Mouse (Mus musculus): ENCODE results near the gene Rad51b. TPM values are rescaled to one million over a fixed set of nuclear protein-coding genes. Genes with fewer than 3 reads are reported as not detected.
A peak's percentile ranks its signal among the peaks of the same experiment; 100 is the strongest.

Rad51b gene
- polyA plus RNA-seq, 1 experiment from 2014 or later = 3.9 TPM

GRCm38 (mm10) chr12:79503582-79504515, 206.8 kb downstream of the Rad51b start:
- DNase-seq (ENCODE audit: low spot score) (no peak), ATAC-seq (replicated peaks; ENCODE audit: low FRiP score, low read depth) (peak; percentile 44; the same call in 1 of the 2 replicates)
- Histone ChIP-seq H3K4me2 (ENCODE audit: low read length) (no peak overlapping the region), H3K4me1 (replicated peaks; ENCODE audit: insufficient read depth, low read length) (peaks cover 14% of the 10 kb centered on the region; the same call in 1 of the 2 replicates), H3K4me3 (replicated peaks; ENCODE audit: low read depth, low read length) (no peak overlapping the region), H3K27me3 (ENCODE audit: insufficient read depth, low read length) (no peaks in the 10 kb centered on the region), H3K36me3 (ENCODE audit: insufficient read depth, low read length) (no peaks in the 10 kb centered on the region), H3K27ac (peak overlapping the region; percentile 57), H3K9ac (ENCODE audit: low read depth, low read length) (no peak overlapping the region), H3K9me3 (replicated peaks; ENCODE audit: low read length) (no peaks in the 10 kb centered on the region)
- 71% methylated on average over 3 of the region's 3 CpGs for WGBS
- no peak for TF ChIP-seq CTCF (IDR thresholded peaks at IDR 0.05; ENCODE audit: low read depth)

- ATAC-seq (replicated peaks; ENCODE audit: low FRiP score, low read depth) = no peak
- no peak for DNase-seq (ENCODE audit: low spot score)
- no peaks in the 10 kb centered on the region for H3K9me3 ChIP-seq (replicated peaks; ENCODE audit: low read length)
- no peaks in the 10 kb centered on the region for H3K27me3 ChIP-seq (ENCODE audit: insufficient read depth, low read length)
- no peak overlapping the region for H3K4me2 ChIP-seq (ENCODE audit: low read length)
- no peaks in the 10 kb centered on the region for H3K36me3 ChIP-seq (ENCODE audit: insufficient read depth, low read length)
- H3K9ac ChIP-seq (ENCODE audit: low read depth, low read length) = no peak overlapping the region
- H3K4me1 ChIP-seq (replicated peaks; ENCODE audit: insufficient read depth, low read length) = peaks cover 14% of the 10 kb centered on the region; the same call in 1 of the 2 replicates
- 91% methylated on average over 1 of the region's 1 CpGs for WGBS
- TF ChIP-seq CTCF (IDR thresholded peaks at IDR 0.05; ENCODE audit: low read depth) = no peak
- H3K4me3 ChIP-seq (replicated peaks; ENCODE audit: low read depth, low read length) = no peak overlapping the region
- 0 out of 2 replicates have a peak overlapping the region, but pooled peaks have one; percentile 25 for H3K27ac ChIP-seq
Observed at GRCm38 (mm10) chr12:79504641-79505040, 207.6 kb downstream of the Rad51b start.

- WGBS = 48% methylated on average over 4 of the region's 4 CpGs
- no peak overlapping the region for H3K9ac ChIP-seq (ENCODE audit: low read depth, low read length)
- TF ChIP-seq CTCF (IDR thresholded peaks at IDR 0.05; ENCODE audit: low read depth) = no peak
- H3K27me3 ChIP-seq (ENCODE audit: insufficient read depth, low read length) = no peaks in the 10 kb centered on the region
- peak overlapping the region; percentile 88 for H3K27ac ChIP-seq
- H3K4me3 ChIP-seq (replicated peaks; ENCODE audit: low read depth, low read length) = no peak overlapping the region
- H3K4me2 ChIP-seq (ENCODE audit: low read length) = no peak overlapping the region
- no peaks in the 10 kb centered on the region for H3K9me3 ChIP-seq (replicated peaks; ENCODE audit: low read length)
- DNase-seq (ENCODE audit: low spot score) = no peak
- H3K36me3 ChIP-seq (ENCODE audit: insufficient read depth, low read length) = no peaks in the 10 kb centered on the region
- no peak for ATAC-seq (replicated peaks; ENCODE audit: low FRiP score, low read depth)
- peaks cover 14% of the 10 kb centered on the region; the same call in 1 of the 2 replicates for H3K4me1 ChIP-seq (replicated peaks; ENCODE audit: insufficient read depth, low read length)
Observed at GRCm38 (mm10) chr12:79506421-79506820, 209.3 kb downstream of the Rad51b start.

- no peak overlapping the region for H3K4me3 ChIP-seq (replicated peaks; ENCODE audit: low read depth, low read length)
- H3K36me3 ChIP-seq (ENCODE audit: insufficient read depth, low read length) = no peaks in the 10 kb centered on the region
- H3K4me1 ChIP-seq (replicated peaks; ENCODE audit: insufficient read depth, low read length) = peaks cover 19% of the 10 kb centered on the region; the same call in 1 of the 2 replicates
- no peak for TF ChIP-seq CTCF (IDR thresholded peaks at IDR 0.05; ENCODE audit: low read depth)
- WGBS = 7% methylated on average over 8 of the region's 8 CpGs
- DNase-seq (ENCODE audit: low spot score) (peak; percentile 73), ATAC-seq (replicated peaks; ENCODE audit: low FRiP score, low read depth) (peak; percentile 68)
- peak overlapping the region; percentile 23 for H3K4me2 ChIP-seq (ENCODE audit: low read length)
- no peaks in the 10 kb centered on the region for H3K27me3 ChIP-seq (ENCODE audit: insufficient read depth, low read length)
- 0 out of 2 replicates have a peak overlapping the region, but pooled peaks have one; percentile 37 for H3K9ac ChIP-seq (ENCODE audit: low read depth, low read length)
- H3K9me3 ChIP-seq (replicated peaks; ENCODE audit: low read length) = no peaks in the 10 kb centered on the region
- peak overlapping the region; percentile 88 for H3K27ac ChIP-seq
Observed at GRCm38 (mm10) chr12:79507141-79507681, 210.1 kb downstream of the Rad51b start.

- peak; percentile 72 for DNase-seq (ENCODE audit: low spot score)
- Histone ChIP-seq H3K4me1 (replicated peaks; ENCODE audit: insufficient read depth, low read length) (peaks cover 11% of the 10 kb centered on the region), H3K4me2 (ENCODE audit: low read length) (no peak overlapping the region), H3K27ac (peak overlapping the region; percentile 86), H3K36me3 (ENCODE audit: insufficient read depth, low read length) (no peaks in the 10 kb centered on the region), H3K4me3 (replicated peaks; ENCODE audit: low read depth, low read length) (no peak overlapping the region), H3K9ac (ENCODE audit: low read depth, low read length) (no peak overlapping the region), H3K27me3 (ENCODE audit: insufficient read depth, low read length) (no peaks in the 10 kb centered on the region), H3K9me3 (replicated peaks; ENCODE audit: low read length) (no peaks in the 10 kb centered on the region)
- no peak for ATAC-seq (replicated peaks; ENCODE audit: low FRiP score, low read depth)
- no peak for TF ChIP-seq CTCF (IDR thresholded peaks at IDR 0.05; ENCODE audit: low read depth)
- WGBS = 39% methylated on average over 11 of the region's 11 CpGs
Observed at GRCm38 (mm10) chr12:79511454-79512204, 214.5 kb downstream of the Rad51b start.

Data from kidney, postnatal 0 days (tissue).